Mouse (Mus musculus) liver, embryonic 14.5 days (tissue): ENCODE results near the gene Plac1.

Experiments
- CTCF ChIP-seq: IDR thresholded peaks from 2 replicates; pipeline ENCODE4 v1.5.1; 2016; ENCODE audit warnings: antibody characterized with exemption, low read depth, control low read depth
- EP300 ChIP-seq: IDR thresholded peaks from 2 replicates; pipeline ENCODE4 v1.6.1; 2016; ENCODE audit warnings: antibody characterized with exemption, low read depth

GRCm38 (mm10) chrX:53188692-53189091 lies 51.2 kb downstream of the Plac1 start:
- TF ChIP-seq EP300 (no peak), CTCF (no peak)
